Mouse (Mus musculus) neural tube, embryonic 10.5 days (tissue): ENCODE data around the gene Txnip.
A peak's percentile ranks its signal among the peaks of the same experiment; 100 is the strongest.

Experiments used
- DNase-seq: peaks from one replicate; pipeline ENCODE4 v3.0.0-alpha.2; 2017; ENCODE audit warnings: low spot score; ENCODE audit errors: extremely low spot score

The Txnip gene

DNA sequence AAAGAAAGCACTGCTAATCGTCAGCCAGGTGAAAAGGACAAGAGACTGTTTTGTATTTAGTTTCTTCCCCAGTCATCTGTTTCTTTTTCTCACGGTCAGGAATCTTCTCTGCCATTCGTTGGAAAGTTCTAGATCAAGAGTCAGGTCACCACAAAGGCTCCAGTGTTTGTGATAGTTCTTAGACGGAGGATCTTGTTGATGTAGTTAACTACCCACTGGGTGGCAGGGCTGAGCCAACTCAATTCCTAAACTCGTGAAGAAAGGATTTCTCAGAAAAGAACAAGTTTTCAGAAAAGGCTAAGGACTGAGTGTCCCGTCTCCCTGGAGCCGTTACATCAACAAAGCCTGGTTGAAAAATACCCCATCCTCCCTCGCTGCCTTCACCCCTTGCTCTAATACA is 6.6 kb upstream of the Txnip start:
- no peak for DNase-seq

DNA sequence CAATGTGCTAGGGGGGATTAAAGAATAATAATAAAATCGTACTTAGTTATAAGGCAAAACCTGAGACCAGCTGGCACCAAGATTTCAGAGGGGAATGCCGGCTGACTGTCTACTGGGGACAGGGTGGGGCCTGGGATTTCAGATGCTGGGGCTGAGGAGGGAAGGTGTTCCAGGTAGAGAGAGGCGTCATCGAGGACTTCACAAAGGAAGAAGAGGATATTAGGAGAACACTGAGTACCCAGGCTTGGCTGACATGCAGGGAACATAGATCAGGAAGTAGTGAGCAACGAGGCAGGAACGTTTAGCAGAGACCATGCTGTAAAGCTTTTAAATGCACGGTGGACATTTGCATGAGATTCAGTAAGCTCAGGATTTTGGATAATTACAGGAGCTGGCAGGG is 5.9 kb upstream of the Txnip start:
- no peak for DNase-seq

DNA sequence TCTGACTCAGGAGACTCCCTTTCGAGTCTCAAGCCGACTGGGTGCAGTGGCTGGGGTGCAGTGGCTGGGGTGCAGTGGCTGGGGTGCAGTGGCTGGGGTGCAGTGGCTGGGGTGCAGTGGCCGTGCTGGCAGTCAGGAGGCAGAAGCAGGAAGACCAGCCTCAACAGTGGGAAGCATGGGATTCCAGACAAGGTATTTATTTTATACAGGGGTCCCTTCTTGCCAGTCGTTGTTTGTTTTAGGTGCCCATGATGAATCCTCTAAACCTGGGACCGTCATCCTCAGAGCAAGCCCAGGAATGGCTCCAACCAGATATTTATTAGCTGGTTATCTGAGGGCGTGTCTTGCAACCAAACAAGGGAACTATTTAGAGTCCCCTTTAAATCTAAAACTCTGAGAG is 4.2 kb upstream of the Txnip start:
- DNase-seq: no peak

DNA sequence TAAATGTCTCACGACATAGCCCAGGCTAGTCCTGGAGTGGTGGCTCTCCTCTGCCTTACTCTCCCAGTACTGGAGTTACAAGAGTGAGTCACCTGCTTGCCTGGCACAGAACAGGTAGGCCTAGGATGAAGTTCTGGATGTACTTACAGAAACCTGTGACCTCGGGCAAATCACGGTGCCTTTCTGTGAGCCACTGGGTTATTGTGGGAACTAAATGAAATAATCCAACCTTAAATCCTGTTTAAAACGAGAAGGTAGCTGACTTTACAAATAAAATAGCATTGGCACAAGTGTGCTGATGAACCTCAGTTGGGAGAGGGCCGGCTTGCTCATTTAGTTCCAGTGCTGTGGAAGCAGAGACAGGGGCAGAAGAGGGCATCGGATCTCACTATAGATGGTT is 3.5 kb upstream of the Txnip start:
- DNase-seq: no peak

DNA sequence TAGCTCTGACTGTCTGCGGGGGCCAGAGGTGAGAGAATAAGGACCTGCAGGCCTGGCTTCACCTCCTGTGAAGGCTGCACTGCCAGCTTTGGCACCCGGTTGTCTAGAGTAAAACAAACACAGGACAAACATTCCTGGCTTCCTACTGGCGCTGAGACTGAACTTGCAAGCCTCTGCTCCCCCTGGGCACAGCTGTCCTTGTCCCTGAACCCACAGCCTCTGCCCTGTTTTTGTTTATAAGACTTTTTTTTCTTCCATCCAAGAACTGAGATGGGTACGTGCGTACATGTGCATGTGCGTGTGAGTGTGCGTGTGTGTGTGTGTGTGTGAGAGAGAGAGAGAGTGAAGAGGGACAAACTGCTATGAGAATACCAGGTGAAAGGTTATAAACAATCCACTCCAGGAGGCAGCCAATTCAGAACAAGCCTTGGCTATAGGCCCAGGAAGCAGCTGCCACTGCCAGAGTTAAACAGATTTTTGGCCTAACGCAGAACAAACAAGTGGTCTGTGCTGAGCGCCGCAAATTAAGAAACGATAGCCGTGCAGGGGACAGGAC is 2.6 kb upstream of the Txnip start:
- no peak for DNase-seq

DNA sequence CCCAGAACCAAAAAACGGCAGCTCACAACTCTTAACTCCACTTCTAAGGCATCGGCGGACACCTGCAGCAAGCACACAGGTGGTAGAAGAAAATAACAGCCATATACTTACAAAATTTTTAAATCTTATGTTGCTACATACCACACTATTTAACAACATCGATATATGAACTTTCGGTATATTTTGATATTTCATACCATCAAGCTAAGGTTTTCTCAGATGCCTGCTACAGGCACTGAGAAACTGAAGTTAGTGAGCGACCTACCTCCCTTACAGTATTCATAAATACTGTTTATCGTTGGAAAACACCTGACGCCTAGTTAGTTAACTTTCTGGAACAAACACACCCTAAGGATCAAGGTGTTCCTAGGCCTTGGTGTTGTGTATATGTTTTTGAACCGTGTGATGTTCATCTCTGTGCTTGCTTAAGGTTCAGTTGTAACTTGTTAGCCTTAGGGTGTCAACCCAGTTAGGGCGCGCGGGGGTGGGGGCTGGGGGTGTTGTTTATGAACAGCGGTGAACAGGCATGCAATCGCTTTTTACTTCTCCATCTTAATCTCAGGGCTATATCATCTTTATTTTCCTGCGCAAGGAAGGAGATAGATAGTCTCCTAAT is 1.6 kb upstream of the Txnip start:
- DNase-seq: no peak

DNA sequence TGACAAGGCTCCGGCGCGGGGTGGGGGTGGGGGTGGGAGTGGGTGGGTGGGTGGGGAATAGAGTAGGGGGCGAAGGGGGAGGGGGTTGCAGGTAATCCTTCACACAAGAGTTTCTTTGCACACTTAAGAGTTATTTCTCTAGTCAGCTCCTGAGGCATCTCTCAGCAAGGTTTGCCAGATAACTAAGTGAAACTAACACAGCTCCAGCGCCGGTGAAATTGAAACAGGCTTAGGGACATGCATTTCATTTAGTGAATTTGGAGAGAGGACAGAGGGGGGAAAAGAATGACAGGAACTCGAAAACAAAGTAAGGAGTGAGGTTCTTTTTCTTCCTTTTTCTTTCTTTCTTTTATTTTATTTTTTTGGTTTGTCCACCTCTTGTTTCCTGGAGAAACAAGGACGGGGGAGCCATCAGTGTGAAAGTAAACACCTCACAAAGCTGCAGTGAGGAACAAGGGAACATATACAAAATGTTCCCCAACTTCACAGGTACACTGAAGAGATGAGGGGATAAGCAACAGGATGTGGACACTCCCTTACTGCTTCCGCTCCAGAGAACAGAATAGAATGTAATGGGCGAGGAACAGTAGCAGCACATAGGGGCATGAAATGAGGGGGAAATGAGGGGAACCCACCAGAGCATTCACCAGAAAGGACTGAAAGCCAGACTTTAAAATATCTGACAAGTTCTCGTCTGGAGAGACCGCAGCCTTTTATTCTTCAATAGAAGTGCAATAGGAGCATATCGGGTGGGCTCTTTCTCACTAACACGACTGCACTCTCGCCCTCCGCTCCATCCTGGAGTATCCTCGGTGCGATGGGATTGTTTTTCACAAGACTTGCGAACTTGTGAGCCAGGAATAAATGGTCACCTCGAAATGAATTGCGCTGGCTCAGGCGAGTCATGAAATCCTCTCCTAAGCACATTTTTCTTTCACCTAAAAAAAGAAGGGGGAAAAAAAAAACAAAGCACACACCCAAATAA is 814 bp upstream of the Txnip start:
- DNase-seq: peak; percentile 48

DNA sequence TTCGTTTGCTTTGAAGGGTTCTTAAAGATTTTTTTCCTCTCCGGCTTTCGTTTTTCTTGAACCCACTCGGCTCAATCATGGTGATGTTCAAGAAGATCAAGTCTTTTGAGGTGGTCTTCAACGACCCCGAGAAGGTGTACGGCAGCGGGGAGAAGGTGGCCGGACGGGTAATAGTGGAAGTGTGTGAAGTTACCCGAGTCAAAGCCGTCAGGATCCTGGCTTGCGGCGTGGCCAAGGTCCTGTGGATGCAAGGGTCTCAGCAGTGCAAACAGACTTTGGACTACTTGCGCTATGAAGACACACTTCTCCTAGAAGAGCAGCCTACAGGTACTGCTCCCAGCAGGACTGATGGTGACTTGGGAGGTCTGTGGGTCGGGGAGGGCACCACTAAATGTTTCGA is 402 bp downstream of the Txnip start:
- DNase-seq: peak; percentile 47

DNA sequence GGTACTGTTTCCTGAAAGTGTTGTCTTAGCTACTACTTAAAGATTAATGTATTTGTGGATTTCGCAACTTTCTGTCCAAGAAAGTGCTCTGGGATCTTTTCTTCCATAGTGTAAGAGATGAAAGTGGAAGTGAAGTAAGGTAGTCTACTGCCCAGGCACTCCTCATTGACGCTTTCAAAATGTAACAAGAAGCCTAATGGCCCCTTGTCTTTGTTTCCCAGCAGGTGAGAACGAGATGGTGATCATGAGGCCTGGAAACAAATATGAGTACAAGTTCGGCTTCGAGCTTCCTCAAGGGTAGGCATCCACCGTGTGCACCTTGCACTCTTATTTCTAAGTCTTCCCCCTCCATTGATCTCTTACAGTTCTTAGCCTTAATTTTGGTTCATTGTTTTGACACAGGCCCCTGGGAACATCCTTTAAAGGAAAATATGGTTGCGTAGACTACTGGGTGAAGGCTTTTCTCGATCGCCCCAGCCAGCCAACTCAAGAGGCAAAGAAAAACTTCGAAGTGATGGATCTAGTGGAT is 975 bp downstream of the Txnip start:
- DNase-seq: no peak

DNA sequence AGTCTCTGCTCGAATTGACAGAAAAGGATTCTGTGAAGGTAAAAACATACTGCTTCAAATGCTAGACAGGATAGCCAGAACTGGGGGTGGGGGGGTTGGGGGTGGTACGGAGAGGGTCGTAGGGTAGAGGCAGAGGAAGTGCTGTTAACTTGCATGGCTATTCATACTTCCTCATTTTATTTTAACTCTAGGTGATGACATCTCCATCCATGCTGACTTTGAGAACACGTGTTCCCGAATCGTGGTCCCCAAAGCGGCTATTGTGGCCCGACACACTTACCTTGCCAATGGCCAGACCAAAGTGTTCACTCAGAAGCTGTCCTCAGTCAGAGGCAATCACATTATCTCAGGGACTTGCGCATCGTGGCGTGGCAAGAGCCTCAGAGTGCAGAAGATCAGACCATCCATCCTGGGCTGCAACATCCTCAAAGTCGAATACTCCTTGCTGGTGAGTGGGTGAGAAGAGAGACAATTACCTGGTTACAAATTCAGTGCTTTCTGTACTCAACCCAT is 1.7 kb downstream of the Txnip start:
- DNase-seq: no peak

DNA sequence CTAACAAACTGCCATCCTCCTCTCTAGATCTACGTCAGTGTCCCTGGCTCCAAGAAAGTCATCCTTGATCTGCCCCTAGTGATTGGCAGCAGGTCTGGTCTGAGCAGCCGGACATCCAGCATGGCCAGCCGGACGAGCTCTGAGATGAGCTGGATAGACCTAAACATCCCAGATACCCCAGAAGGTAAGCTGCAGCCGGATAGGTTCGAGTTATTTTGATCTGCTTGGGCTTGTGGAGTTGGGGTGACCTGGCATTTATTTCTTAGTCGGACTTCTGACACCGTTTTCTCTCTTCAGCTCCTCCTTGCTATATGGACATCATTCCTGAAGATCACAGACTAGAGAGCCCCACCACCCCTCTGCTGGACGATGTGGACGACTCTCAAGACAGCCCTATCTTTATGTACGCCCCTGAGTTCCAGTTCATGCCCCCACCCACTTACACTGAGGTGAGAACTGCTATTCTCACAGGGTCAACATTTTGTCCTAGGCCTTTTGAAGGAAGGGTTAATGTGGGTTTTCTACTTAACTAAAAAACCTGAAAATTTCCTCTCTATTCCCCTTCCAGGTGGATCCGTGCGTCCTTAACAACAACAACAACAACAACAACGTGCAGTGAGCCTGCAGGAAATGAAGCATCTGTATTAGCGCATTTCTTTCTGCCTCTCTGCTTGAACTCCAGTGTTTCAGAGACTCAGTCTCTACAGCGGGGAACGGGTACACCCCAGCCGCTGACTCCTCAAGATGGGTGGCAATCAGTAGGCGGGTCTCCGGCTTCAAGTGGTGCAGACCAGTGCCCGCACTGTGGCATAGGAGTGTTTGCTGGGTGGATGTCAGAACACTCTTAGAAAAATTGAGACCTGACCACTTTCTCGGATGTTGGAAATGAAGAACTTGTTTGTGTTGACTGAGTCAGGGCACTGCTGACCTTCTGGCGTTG is 2.4 kb downstream of the Txnip start:
- no peak for DNase-seq

DNA sequence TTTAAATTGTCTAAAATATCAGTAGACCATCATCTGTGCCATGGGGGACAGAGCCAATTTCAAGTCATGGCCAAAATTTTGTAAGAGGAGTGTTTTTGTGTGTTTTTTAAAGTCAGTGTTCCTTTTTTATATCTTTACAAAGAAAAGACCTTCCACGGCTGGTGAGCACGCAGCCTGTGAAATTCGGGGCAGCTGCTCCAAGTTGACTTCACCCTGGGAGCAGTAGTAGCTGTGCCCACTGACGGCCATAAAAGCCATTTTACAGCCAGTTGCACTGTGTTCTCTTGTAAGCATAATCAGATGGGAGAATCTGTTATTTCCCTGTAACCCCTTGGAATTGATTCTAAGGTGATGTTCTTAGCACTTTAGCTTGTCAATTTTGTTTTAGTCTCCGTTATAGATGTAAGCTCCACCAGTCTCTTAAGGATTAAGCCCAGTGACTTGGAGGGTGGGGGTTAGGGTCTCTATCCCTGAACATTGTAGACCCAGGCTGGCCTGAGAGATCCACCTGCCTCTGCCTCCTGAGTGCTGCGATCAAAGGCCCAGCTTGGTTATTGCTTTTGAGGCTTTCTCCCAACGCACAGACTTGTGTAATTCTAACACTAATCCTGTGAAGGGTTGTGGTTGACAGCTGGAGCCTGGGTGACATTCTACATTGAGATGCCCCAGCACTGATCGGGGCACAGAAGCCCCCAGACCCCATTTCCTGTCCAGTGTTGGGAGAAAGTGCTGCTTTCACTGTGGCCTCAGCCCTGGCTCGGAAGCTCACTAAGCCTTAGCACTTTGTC is 3.3 kb downstream of the Txnip start:
- DNase-seq: no peak

DNA sequence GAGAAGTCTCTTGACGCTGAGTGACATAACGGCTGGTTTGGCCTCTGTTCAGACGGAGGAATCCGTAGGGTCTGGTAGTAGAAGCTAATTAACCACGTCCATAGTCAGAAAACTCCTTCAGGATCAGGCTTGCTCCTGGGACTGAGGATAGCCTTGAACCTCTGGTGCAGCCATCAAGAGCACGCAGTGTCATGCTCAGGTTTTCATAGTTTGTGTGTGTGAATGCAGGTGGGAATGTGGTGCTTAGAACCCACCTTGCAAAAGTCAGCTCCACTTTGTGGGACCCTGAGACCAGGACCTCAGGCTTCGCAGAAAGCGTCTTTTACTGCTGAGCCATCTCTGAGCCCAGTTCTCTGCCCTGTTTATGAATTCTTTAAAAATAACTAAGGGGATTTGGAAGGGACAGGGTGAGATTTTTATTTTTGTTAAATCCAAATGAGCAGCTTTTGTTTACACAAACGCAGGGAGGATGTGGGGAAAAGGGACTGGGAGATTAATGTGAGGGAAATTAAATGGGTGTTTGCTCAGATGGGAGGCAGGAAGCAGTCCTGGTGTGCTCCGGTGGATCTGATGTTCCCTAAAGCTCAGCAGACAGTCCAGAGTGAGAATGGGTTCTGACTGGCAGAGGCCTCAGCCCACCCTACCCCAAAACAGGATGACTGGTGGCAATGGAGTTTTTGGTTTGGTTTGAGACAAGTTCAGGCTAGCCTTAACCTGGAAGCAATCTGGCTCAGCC is 4.4 kb downstream of the Txnip start:
- DNase-seq: no peak

DNA sequence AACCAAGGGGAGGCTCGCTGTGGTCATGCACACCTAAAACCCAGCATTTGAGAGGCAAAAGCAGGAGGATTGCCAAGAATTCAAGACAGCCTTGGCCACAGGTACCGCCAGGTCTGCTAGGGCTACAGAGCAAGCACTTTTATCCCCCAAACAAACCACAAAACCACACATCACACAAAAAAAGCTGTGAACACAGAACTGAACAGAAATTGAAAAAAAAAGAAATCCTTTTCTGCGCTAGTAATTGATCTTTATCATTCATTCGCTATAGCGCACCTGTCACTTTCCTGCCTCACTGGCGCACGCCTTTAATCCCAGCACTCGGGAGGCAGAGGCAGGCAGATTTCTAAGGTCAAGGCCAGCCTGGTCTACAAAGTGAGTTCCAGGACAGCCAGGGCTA is 5.5 kb downstream of the Txnip start:
- DNase-seq: no peak

DNA sequence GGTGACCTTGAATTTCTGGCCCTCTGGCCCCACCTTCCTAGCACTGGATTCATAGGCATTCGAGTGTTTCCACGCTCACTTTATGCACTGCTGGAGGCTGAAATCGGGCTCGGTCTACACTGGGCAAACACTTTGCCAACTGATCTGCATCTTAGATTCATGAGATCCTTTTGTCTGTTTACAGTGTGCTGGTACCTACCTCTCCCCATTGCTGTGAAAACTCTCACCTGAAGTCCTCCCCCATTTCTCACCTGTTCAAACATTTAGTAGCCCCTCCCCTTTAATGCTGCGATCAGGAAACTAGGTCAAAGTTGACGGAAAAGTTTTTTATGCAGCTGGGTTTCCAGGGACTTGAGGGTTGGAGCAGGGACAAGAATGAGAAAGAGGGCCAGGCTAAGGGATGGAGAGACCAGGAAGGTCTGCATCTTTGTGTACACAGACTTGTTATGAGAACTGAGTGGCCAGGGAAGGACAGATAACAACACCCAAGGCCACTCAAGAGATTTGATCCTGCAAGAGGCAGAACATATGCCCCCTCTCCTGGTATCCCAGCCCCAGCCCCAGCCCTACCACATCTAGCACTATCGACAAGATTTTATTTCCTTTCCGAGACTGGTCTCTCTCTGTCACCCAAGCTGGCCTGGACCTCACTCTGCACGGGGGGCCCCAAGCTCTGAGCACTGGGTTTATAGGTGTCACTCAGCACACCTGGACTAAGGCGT is 6.3 kb downstream of the Txnip start:
- DNase-seq: no peak

DNA sequence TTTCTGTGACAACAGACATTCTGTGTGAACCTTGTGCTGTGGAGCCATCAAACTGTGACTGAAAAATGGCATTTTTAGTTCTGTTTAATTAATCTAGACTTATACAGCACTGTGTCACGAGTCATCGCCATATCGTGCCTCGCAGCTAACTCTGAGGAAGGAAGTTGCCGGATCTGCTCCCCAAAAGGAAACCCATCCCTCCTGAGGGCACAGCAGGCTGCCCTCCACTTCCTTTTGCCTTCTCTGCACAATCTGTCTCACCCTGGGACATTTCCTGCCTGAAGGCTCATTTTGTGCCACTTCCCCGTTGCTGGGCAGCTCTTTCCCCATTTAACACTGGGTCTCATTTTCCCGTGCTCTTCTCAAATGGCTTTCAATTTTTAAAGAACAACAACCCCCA is 6.9 kb downstream of the Txnip start:
- DNase-seq: no peak

DNA sequence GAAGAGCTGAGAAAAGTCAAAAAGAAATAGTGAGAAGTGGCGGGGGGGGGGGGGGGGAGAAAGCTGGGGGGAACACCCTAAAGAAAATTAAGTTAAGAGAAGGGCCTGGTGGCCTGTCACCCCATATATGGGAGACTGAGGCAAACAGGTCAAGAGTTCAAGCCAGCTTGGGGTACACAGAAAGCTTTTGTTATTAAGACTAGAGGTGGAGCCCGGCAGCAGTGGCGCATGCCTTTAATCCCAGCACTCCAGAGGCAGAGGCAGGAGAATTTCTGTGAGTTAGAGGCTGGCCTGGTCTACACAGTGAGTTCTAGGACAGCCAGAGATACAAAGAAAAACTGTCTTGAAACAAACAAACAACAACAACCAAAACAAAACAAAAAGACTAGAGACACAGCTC is 7.3 kb downstream of the Txnip start:
- no peak for DNase-seq

DNA sequence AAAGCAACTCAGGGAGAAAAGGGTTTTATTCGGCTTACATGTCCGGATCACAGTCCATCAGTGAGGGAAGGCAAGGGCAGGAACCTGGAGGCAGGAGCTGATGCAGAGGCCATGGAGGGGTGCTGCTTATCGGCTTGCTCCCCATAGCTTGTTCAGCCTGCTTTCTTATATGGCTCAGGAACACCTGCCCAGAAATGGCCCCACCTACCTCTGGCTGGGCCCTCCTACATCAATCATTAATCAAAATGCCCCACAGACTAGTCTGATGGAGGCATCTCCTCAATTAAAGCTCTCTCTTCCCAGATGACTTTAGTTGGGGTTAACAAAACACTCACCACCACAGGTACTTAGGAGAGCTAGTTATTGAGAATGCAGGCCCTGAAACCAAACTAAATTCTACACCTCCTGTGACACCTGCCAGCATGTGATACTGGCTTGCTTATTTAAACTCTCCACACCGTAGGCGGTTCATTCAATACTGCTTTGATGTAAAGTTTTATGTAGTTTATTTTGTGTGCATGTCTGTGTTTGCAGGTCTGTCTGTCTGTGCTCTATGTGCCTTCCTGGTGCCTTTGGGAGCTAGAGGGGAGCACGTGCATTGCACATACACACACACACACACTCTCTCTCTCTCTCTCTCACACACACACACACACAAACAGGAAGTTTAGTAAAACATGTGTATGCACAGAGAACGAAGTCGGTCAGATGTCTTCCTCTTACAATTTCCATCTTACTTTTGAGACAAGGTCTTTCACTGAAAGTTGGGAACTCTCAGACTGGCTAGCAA is 9.1 kb downstream of the Txnip start:
- no peak for DNase-seq
